Mouse (Mus musculus) layer of hippocampus, adult 18-20 months (tissue): Measurements from ENCODE around the gene Itgam. TPM values are rescaled to one million over a fixed set of nuclear protein-coding genes. Genes with fewer than 3 reads are reported as not detected.
"Not testable (repeated sequence)": the region's sequence is repeated elsewhere in the genome, so short reads cannot be mapped to it uniquely, and the experiment has no call there.

ENCODE experiments used
- DNase-seq, 2 experiments: peaks; one replicate each; pipeline ENCODE4 v3.0.0; 2022; ENCODE audit warnings: low spot score in 2 of 2
- long read RNA-seq: library from polyadenylated mRNA; stranded (forward); transcript quantifications from one replicate; pipeline ENCODE4 v2.0.0, GENCODE M21; 2021
- total RNA-seq, 2 experiments: library from RNA; stranded (reverse); gene quantifications; 2 replicates each; pipeline ENCODE4 v1.2.3; 2021

Itgam gene
- total RNA-seq = 10 to 100 TPM; 11.0 to 11.2 TPM
- long read RNA-seq, full-length matches to known transcripts = 3 of 3 reads
- long read RNA-seq, partial matches to known transcripts = 0 of 3 reads
- long read RNA-seq, other reads (novel, unspliced or antisense) = 0 of 3 reads

- no peak for DNase-seq
Measured at GRCm38 (mm10) chr7:128062456-128062855, at the start of gene Itgam, which contains the start of gene Gm49368. Gene Itgam, plus strand, starts transcription at chr7:128062640. Gene Gm49368, plus strand, starts transcription at chr7:128062683.

- DNase-seq = no peak
Measured at GRCm38 (mm10) chr7:128013116-128013515, 49.3 kb upstream of the Itgam start.

- not testable (repeated sequence) for DNase-seq
Measured at GRCm38 (mm10) chr7:128016134-128016533, 46.3 kb upstream of the Itgam start.

- no peak for DNase-seq
Measured at GRCm38 (mm10) chr7:128016650-128017049, 45.8 kb upstream of the Itgam start.

DNA sequence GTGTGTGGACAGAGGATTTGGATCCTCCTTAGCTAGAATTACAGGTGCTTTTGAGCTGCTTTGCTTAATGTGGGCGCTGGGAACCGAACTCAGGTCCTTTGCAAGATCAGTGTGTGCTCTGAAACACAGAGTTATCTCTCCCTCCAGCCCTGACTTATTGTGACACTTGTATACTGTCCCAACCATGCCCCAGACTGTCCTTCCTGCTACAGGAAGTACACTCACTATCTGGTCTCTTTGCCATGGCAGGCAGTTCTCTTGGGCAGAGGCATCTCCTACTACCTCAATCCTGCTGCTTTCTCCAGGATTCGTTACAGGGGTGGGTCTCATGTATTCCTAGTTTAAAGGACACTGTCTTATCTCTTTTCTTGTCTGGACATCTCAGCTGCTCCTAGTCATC, 44.2 kb upstream of the Itgam start:
- DNase-seq = no peak

DNA sequence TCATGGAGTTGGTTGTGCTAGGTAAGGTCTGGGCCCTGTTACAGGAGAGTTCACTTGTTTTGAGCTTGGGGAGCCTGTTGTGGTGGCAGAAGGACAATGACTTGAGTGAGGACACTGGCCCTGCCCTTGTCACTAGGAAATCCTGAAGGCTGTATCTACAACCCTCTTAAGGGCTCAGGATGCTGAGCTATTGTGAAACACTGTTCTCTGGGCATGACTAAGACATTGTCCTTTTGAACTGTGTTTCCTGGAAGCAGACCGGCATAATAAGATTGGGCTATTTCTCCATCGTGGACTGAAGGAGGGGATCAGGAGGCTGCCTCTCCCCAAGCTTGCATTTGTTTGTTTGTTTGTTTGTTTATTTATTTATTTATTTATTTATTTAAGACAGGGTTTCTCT, 43.3 kb upstream of the Itgam start:
- no peak for DNase-seq

DNA sequence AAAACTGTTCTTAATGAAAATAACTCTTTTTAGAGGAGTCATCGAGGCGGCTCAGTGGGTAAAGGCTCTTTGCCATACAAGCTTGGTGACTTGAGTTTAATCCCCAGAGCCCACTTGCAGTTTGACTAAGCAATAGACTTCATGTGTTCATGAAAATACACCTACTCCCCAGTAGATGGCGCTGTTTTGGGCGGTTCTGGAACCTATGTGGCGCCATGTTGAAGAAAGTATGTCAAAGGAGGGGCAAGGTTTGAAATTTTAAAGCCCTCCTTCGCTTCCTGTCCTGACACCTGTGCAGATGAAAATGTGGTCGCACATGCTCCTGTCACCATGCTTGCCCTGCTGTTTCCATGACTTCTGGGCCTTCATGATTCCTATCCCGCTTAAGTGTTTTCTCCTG, 39.5 kb upstream of the Itgam start:
- DNase-seq = no peak

DNA sequence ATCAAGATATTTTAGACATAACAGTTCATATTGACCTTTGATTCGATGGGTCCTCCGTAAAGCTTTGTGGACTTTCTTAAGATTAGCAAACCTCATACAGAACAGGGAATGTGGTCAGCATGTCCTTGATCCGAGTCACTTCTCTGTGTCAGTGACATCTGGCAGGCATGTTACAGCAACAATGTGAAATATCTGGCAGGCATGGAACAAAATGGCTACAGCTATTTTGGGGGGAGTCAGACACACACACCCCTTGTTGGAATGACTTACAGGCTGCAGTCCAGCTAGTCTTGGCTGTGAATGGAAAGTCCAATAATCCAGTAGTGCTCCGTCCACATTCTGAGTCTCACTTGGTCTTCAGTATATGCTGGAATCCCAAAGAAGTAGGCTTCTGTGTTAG, 38.9 kb upstream of the Itgam start:
- DNase-seq = no peak

GRCm38 (mm10) chr7:128024364-128024763, 38.1 kb upstream of the Itgam start:
- no peak for DNase-seq

DNA sequence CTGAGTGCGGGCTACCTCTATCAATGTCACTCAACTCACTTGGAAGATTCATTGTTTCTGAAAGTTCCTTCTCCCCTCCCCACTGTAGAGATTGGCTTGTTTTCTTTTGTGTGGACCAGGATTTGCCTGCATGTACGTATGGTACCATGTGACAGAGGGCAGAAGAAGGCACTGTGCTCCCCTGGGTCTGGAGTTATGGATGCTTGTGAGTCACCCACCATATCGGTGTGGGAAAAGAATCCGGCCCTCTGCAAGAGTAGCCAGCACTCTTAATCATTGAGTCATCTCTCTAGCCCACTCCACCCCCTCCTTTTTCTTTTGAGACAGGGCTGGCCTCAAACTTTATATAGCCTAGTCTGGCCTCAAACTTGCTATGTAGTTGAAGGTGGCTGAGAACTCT, 37.5 kb upstream of the Itgam start:
- no peak for DNase-seq

- no peak for DNase-seq
Measured at GRCm38 (mm10) chr7:128025381-128025780, 37.1 kb upstream of the Itgam start.

DNA sequence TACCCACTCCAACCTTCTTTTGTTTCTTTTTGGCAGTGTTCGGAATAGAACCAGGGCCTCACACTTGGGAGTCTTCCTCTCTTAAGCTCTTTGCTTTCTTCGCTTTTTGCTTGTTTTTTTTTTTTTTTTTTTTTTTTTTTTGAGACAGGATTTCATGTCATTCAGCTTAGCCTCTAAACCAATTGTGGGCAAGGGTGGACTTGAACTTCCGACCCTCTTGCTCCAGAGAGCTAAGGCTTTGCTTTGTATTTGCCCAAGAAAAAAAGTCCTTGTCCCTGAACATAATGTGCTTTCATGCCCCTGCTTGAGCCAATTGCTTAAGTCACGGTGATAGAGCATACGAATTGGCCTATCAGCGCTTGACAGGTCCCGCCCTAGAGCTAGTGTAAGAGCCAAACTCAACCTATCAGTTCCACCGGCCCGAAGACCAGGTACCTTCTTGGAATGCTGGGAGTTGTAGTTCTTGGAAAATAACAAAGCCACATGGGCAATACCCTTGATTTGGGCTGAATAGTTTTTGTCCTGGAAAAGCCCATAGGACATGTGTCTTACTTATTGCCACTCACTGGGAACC, 30.9 kb upstream of the Itgam start:
- no peak for DNase-seq

GRCm38 (mm10) chr7:128032290-128032988, 30.0 kb upstream of the Itgam start:
- DNase-seq = no peak

DNA sequence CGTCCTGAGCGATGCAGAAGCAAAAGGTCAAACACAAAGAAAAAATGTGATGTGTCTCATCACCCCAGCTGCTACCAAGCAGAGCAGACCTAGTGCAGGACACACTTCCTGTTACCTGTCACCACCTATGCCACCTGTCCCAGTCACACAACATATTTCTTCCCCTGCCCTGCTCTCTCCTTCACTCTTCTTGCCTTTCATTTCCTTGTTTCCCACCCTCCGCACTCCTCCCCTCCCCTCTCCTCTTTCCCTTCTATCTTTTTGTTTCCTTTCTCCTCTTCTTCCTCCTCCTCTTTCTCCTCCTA, 29.5 kb upstream of the Itgam start:
- DNase-seq = no peak

DNA sequence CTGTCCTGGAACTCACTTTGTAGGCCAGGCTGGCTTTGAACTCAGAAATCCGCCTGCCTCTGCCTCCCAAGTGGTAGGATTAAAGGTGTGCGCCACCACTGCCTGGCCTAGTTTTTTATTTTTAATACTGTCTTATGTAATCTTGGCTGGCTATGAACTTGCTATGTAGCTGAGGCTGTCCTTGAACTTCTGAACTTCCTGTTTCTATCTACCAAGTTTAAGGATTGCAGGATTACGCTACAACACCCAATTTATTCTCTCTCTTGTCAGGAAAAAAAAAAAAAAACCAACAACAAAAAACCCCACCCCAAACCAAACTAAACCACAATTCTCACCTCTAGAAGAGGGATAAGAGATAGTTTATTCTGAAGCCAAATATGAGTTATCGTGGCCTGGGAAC, 28.8 kb upstream of the Itgam start:
- no peak for DNase-seq

DNA sequence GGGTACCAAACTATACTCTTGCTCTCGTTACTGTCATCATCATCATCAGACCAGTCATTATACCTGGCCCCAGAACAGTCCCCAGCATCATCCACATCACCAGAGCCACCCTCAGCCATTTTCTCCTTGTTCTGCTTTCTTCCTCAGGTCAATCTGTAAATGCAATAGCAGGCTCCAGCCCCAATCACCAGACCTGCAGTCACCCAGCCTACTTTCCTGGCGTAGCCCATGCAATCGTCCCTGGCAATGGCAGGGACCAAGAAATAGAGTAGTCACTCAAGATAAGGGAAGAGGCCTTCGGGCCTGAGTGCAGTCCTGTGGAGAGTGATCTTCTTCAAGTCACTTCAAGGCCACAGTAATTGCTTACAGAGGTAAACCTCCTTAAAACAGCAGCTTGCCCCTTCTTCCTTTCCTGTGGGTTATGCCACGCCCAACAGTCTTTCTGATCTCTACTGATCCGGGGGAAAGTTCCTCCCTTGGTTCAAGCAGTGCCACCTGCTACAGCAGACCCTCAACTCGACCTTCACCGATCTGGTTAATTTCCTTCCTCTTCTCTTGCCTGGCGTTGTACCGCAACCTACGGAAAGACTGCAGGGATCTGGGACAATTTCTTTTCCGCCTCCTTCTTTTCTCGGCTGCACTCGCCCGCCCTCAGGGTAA, 20.1 kb upstream of the Itgam start:
- DNase-seq = not testable (repeated sequence)

- DNase-seq = no peak
Measured at GRCm38 (mm10) chr7:128044142-128044785, 18.2 kb upstream of the Itgam start.

DNA sequence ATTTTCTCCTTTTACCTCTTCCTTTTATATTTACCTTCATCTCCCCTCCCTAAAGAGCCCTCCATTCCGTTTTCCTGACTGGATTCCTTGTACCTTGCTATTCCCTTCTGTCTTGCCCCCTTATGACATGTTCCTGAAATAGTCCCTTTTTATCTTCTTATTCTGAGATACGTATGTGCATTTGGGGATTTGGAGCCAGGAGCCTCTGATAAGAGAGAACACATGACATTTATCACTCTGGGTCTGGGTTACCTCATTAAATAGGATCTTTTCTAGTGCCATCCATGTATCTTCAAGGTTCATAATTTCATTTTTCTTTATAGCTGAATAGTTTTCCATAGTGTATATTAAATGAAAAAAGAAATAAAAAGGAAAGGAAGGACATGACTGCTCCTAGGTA, 16.8 kb upstream of the Itgam start:
- DNase-seq = no peak

GRCm38 (mm10) chr7:128048819-128049218, 13.6 kb upstream of the Itgam start:
- DNase-seq = no peak

- DNase-seq = no peak
Measured at GRCm38 (mm10) chr7:128049254-128049653, 13.2 kb upstream of the Itgam start.

- no peak for DNase-seq
Measured at GRCm38 (mm10) chr7:128050739-128051138, 11.7 kb upstream of the Itgam start.

DNA sequence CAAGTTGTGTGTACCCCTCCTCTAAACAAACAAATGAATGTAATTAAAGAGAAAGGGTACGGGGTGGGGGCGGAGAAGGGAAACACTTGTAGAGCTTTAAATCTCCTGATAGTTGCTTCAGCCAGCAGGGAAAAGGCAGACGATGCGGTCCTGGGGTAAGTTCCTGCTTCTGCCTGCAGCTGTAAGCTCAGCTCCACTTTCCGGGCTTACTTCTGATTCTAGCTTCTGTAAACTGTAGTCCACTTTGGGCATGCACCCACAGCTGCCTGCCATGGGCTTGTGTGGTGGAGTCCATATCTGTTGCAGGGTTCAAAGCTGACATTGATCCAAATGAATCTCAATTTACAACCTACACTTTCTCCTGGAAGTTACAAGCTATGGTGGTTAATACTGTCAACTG, 9.4 kb upstream of the Itgam start:
- no peak for DNase-seq
